Mouse (Mus musculus) cortical plate, adult 2 months (tissue): ENCODE data around the gene Serinc3.

Experiments used
- CTCF ChIP-seq: fragments of 200-500 bp; IDR thresholded peaks from 2 replicates; pipeline ENCODE4 v1.5.1; 2011; ENCODE audit warnings: mild to moderate bottlenecking, control low read depth, low read length; ENCODE audit not compliant: insufficient read depth; ENCODE audit errors: extremely low read depth
- POLR2A ChIP-seq: fragments of 200-500 bp; IDR thresholded peaks from 2 replicates; pipeline ENCODE4 v1.6.1; 2011; ENCODE audit warnings: mild to moderate bottlenecking, low read length, control low read depth; ENCODE audit not compliant: insufficient read depth; ENCODE audit errors: extremely low read depth

GRCm38 (mm10) chr2:163691846-163692605 lies 47.1 kb upstream of the Serinc3 start:
- TF ChIP-seq POLR2A (no peak), CTCF (no peak)
